Mouse (Mus musculus): Measurements from ENCODE around the gene Ptpa. TPM values are rescaled to one million over a fixed set of nuclear protein-coding genes. Genes with fewer than 3 reads are reported as not detected.

Gene Ptpa
- polyA plus RNA-seq (2014; fragmentation: Illumina TruSeq; extraction: RNeasy Lipid Tissue Mini Kit (QIAGEN cat#74804); ENCODE audit: low read depth, low replicate concordance) = 3.8 TPM

DNA sequence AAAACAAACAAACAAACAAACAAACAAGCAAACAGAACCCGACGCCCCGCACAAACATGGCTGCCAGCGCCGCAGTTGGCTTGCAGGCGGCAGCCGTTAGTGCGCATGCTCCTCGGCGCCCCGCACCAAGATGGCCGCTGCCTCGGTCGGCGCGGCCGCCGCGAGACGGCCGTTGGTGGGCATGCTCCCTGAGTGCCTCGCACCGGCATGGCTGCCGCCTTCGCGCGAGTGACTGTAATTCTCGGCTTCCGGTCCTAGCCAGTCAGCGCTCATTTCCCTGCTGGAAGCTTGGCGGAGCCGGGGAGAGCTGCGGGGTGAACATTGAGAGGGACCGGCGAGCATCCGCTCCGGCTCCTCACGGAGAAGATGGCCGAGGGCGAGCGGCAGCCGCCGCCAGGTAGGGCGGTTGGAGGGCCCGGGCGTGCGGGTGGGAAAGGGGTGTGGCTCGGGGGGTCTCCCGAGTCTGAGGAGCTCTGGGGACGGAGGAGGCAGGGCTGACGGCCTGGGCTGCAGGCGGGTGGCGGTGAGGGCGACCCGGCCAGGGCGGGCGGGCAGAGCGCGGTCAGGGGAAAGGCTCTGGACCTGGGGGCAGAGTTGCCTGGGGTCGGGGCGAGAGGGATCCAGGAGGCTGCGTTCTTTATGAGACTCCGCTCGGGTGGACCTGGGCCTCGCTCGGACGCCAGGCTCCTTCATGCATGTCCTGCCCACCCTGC, at the start of gene Ptpa:
Ptpa (plus strand) TSS at position 104 of the 713 bp plus-strand sequence.

DNA sequence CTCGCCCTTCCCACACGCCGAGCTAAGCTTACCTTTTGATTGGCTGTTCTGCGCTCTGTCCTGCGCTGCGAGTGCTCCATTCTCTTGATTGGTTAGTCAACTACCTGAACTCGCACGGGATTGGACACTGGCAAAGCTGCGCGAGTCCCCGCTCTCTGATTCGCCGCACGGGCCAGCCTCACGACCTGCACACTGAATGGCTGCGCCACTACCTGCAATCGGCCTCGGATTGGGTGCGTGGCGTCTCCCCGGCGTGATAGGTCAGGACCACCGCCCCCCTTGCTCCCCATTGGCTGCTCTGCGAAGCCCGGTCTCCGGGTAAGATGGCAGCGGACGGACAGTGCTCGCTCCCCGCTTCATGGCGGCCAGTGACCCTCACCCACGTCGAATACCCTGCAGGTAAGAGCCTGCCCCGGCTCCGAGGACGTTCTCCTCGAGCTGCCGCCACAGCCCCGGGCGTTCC, 23.7 kb upstream of the Ptpa start, which contains the start of gene Dolpp1:
Dolpp1 (plus strand) TSS at position 141 of the 463 bp plus-strand sequence.

DNA sequence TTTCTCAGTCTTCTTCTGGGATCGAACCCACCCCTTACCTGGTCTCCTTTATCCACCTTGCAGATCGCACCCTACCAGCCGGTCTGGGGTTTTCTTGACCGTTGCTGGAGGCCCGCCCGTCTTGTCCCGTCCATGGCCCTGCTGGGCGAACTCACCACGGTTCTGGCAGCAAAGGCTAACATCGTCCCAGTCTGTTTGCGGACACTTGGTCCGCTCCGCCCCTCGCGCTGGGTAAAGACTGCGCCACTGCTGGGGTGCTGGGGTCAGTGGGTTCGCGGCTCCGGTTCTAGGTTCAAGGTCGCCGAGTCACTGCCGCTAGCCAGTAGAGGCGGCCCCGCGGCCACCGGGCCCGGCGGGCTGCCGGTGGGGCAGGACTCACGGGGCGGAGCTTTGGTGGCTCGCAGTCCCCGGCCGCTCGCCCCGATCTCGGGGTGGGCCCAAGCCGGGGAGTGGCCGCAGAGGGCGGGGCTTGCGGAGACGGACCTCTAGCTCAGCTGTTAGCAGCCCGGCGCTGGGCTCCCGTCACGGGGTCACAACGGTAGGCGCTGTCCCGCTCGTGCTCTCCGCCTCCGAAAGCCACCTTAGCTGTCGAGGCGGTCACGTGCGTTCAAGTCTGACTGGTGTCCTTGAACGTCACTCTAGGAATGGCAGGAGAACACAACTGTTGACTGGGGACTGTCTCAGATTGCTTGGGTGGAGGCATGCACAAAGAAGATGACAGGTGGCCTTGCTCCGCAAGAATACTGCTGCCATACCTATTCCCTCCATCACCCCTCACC, 493 bp upstream of the Ptpa start, which contains the start of gene Crat:
Crat (minus strand) TSS at position 657 of the 779 bp plus-strand sequence.

DNA sequence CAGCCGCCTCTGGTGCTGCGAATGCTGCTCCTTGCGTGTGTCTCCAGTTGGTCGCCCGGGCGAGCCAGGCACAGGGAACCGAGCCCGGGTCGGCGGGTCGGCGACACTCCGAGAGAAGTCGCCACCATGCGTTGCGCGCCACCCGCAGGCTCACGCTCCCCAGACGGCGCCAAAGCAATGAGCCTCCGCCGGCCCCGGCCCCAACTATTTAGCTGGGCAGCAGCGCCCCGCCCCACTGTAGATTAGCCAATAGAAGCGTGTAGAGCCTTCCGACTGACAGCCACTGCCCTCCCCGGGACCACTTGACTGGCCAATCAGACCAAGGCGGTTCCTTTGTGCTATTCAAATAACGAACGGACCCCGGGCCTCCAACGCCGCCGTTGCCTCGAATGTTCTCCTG, 58.2 kb downstream of the Ptpa start, which contains the start of gene Ier5l:
Ier5l (minus strand) TSS at position 181 of the 400 bp plus-strand sequence.

Other genes starting within 250 kb of the Ptpa start
- gene Endog, start 244.5 kb upstream of the Ptpa start, polyA plus RNA-seq (2014; fragmentation: Illumina TruSeq; extraction: RNeasy Lipid Tissue Mini Kit (QIAGEN cat#74804); ENCODE audit: low read depth, low replicate concordance) = not detected
- gene Spout1, start 237.6 kb upstream of the Ptpa start, polyA plus RNA-seq (2014; fragmentation: Illumina TruSeq; extraction: RNeasy Lipid Tissue Mini Kit (QIAGEN cat#74804); ENCODE audit: low read depth, low replicate concordance) = 1.9 TPM
- gene Kyat1, start 210.2 kb upstream of the Ptpa start, polyA plus RNA-seq (2014; fragmentation: Illumina TruSeq; extraction: RNeasy Lipid Tissue Mini Kit (QIAGEN cat#74804); ENCODE audit: low read depth, low replicate concordance) = 0.47 TPM
- gene Lrrc8a, start 178.3 kb upstream of the Ptpa start, polyA plus RNA-seq (2014; fragmentation: Illumina TruSeq; extraction: RNeasy Lipid Tissue Mini Kit (QIAGEN cat#74804); ENCODE audit: low read depth, low replicate concordance) = 3.6 TPM
- gene Gm28035, start 175.5 kb upstream of the Ptpa start, polyA plus RNA-seq (2014; fragmentation: Illumina TruSeq; extraction: RNeasy Lipid Tissue Mini Kit (QIAGEN cat#74804); ENCODE audit: low read depth, low replicate concordance) = not detected
- gene Phyhd1, start 149.8 kb upstream of the Ptpa start, polyA plus RNA-seq (2014; fragmentation: Illumina TruSeq; extraction: RNeasy Lipid Tissue Mini Kit (QIAGEN cat#74804); ENCODE audit: low read depth, low replicate concordance) = 1.8 TPM
- gene Gm28038, start 135.0 kb upstream of the Ptpa start, polyA plus RNA-seq (2014; fragmentation: Illumina TruSeq; extraction: RNeasy Lipid Tissue Mini Kit (QIAGEN cat#74804); ENCODE audit: low read depth, low replicate concordance) = not detected
- 11.3 TPM for gene Dolk, start 129.7 kb upstream of the Ptpa start, polyA plus RNA-seq (2014; fragmentation: Illumina TruSeq; extraction: RNeasy Lipid Tissue Mini Kit (QIAGEN cat#74804); ENCODE audit: low read depth, low replicate concordance)
- 15.6 TPM for gene Nup188, start 129.6 kb upstream of the Ptpa start, polyA plus RNA-seq (2014; fragmentation: Illumina TruSeq; extraction: RNeasy Lipid Tissue Mini Kit (QIAGEN cat#74804); ENCODE audit: low read depth, low replicate concordance)
- not detected for gene Sh3glb2, start 56.7 kb upstream of the Ptpa start, polyA plus RNA-seq (2014; fragmentation: Illumina TruSeq; extraction: RNeasy Lipid Tissue Mini Kit (QIAGEN cat#74804); ENCODE audit: low read depth, low replicate concordance)
- 1.7 TPM for gene Miga2, start 51.8 kb upstream of the Ptpa start, polyA plus RNA-seq (2014; fragmentation: Illumina TruSeq; extraction: RNeasy Lipid Tissue Mini Kit (QIAGEN cat#74804); ENCODE audit: low read depth, low replicate concordance)
- gene Dolpp1, start 23.8 kb upstream of the Ptpa start, polyA plus RNA-seq (2014; fragmentation: Illumina TruSeq; extraction: RNeasy Lipid Tissue Mini Kit (QIAGEN cat#74804); ENCODE audit: low read depth, low replicate concordance) = 1.3 TPM
- 18.5 TPM for gene Crat, start 226 bp upstream of the Ptpa start, polyA plus RNA-seq (2014; fragmentation: Illumina TruSeq; extraction: RNeasy Lipid Tissue Mini Kit (QIAGEN cat#74804); ENCODE audit: low read depth, low replicate concordance)
- not detected for gene Ier5l, start 58.2 kb downstream of the Ptpa start, polyA plus RNA-seq (2014; fragmentation: Illumina TruSeq; extraction: RNeasy Lipid Tissue Mini Kit (QIAGEN cat#74804); ENCODE audit: low read depth, low replicate concordance)
- gene Cstad, start 179.0 kb downstream of the Ptpa start, polyA plus RNA-seq (2014; fragmentation: Illumina TruSeq; extraction: RNeasy Lipid Tissue Mini Kit (QIAGEN cat#74804); ENCODE audit: low read depth, low replicate concordance) = 0.82 TPM